Mouse (Mus musculus) urinary bladder, adult 18-20 months (tissue): ENCODE measurements around the gene Rtkn2.

Source experiments
- DNase-seq, 2 experiments: peaks; one replicate each; pipeline ENCODE4 v3.0.0; 2022; ENCODE audit warnings: low spot score in 2 of 2, mixed read lengths in 2 of 2

The Rtkn2 gene

DNA sequence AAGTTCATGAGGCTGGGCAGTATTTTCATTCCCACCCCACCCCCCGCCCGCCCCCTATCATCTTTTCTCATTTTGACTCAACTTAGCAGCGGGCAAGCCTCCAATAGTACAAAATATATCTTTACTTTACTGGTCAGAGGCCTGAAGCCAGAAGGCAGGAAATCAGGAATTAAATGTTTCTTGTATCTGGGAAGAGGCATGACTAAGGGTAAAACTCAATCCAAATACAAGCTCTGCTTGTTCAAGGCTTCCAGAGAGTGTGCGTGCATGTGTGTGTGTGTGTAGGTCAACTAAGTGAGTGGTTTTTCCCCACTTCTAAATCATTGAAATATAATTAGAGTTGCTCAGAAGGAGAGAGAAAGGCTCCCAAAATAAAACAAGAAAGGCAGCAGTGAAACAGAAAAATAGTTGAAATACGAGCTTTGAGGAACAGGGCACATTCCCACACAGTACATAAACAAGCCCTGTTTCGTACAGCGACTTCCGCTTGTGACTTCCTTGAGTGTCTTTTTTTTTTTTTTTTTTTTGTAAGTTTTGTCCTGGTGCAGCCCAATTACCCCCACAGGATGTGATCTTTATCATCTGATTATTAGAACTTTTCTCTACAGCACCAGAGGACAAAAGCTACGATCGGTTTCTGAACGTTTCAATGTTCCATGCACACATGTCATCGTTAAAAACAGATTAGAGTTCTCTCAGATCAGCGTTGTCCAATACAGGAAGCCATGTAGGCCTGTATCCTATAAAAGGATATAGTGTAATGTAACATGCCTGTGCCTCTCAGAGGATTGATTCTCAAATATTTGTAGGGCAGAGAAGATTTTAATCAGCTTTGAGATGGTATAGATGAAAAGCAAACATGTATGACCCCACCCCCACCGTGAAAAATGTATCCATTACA, 125.8 kb downstream of the Rtkn2 start:
- no peak for DNase-seq

GRCm38 (mm10) chr10:68106351-68106950, 127.1 kb downstream of the Rtkn2 start:
- no peak for DNase-seq

DNA sequence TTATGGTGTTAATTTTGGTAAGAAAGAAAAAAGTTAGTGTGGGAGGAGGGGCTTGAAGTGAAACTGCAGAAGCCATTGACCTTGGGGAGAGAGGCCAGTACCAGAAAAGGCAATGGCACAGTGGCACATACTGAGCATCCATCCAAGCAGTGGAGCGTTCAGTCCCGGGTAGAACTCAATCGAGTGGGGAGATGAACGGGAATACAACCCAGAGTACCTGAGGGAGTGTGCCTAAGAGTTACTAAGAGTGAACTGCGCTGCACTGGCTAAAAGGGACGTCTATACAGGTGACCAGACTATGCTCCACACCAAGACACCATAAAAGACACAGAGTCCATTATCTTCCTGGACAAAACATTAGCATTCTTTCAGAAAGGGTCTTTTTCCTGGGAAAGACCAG, 128.3 kb downstream of the Rtkn2 start:
- DNase-seq, result no peak
